Mouse (Mus musculus) ovary, postnatal 36 days (tissue): ENCODE measurements around the gene Mib2.
A peak's percentile ranks its signal among the peaks of the same experiment; 100 is the strongest.
"Not testable (repeated sequence)": the region's sequence is repeated elsewhere in the genome, so short reads cannot be mapped to it uniquely, and the experiment has no call there.

Source experiments
- DNase-seq: peaks from one replicate; pipeline ENCODE4 v3.0.0; 2022; ENCODE audit warnings: low spot score, mixed read lengths

The Mib2 gene

DNA sequence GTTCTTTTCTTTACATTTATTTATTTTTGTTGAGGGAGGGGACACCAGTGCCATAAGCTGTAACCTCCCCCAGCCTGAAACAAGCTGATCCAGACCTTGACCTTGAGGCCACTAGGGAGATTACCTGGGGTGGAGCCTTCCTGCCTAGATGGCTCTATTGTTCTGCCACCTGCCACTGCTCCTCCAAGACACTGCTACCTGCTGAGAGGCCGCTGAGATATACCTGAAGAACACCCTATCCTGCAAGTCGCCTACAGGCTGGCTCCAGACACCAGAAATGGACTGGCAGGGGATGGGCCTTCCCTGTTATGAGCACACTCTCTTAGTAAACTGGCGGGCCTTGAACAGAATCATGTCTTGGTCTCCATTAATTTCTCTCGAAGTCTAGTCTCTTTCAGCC lies 1.2 kb upstream of the Mib2 start:
- not testable (repeated sequence) for DNase-seq

DNA sequence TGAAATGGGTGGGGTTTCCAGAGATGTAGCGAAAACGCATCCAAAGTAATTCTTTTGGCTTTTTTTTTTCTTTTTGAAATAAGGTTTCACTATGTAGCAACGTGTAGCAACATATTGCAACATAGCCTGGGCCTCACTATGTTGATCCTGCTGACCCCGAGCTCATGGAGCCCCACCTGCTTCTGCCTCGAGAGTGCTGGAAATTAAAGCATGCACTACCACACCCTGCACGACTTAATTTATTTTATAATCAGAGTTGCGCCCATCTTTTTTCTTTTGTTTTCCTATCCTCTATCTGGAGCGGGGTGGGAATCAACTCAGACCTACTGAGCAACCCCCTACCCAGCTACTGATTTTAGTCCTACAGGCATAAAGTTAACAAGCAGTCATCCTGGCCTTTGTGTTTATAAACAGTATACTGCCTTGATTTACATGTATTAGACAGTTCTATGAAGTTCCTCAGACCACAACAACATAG lies 639 bp upstream of the Mib2 start:
- DNase-seq: no peak

DNA sequence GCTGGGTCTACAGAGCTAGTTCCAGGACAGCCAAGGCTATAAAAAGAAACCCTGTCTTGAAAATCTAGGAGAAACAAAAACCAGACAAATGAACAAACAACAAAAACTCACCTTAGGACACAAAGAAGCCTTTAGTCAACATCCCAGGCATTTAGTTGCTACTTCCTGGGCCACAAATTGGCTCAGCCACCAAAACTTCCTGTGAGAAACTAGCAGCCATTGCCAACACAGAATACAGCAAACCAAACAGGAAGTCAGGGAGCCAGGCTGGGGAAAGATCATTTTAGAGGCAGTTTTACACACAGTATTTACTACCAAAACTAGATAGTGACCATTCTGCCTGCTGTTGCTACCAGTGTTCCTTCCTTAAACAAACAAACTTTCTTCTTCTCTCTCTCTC lies 2.1 kb downstream of the Mib2 start:
- DNase-seq: no peak

DNA sequence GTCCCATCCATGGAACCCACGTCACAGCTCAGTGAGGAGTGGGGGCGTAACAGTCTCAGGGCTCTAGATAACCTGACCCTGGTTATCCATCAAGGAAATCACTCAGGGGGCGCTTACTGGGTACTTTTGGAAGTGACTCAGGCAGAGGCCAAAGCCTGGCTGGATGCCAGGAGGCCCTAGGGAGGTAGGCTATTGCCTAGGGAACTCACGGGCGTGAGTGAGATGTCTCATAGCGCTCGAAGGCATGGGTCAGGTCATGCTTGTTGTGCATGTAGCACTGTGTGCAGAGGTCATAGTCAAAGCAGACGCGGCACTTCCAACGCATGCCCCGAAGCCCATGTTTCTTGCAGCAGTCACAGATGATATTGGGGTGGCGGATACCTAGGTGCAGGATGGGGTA lies 8.4 kb downstream of the Mib2 start:
- DNase-seq: peak; percentile 61

DNA sequence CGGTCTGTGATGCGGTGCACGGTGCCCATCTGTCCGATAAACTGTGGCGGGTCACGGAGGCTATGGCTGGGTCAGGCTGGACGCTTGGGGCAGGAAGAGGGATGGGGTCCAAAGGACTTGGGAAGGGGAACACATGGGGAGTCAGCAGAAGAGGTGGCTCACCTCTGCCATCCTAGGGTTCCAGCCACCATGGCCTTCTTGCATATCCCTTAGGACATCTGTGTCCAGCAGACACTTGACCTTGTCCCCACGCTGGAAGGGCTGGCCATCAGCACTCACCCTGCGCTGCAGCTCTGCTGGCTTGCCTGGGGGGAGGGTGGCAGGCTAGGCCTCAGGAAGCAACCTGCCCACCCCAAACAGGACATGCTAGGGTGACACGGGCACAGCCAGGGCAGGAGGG lies 10.0 kb downstream of the Mib2 start:
- DNase-seq: no peak

DNA sequence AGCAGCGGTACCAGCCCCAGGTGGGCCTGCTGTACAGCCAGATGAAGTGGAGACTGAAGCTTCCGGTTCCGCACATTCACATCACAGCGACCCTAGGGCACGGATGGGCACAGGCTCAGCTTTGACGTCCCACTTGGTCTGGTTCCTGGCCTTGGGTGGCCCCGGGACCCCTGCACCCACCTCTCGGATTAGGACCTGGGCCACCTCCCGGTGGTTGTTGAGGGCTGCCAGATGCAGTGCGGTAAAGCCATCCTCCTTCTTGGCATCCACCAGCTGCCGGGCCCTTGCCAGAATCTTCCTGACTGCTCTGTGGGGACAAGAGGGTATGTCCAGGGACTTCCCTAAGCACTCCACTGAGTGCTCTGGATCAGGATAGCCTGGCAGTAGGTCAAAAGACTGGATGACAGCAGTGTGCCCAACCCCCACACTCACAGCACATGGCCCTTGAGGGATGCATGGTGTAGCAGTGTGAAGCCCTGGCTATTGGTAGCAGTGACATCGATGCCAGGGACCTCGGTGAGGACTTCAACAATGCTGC lies 12.7 kb downstream of the Mib2 start:
- DNase-seq: no peak

DNA sequence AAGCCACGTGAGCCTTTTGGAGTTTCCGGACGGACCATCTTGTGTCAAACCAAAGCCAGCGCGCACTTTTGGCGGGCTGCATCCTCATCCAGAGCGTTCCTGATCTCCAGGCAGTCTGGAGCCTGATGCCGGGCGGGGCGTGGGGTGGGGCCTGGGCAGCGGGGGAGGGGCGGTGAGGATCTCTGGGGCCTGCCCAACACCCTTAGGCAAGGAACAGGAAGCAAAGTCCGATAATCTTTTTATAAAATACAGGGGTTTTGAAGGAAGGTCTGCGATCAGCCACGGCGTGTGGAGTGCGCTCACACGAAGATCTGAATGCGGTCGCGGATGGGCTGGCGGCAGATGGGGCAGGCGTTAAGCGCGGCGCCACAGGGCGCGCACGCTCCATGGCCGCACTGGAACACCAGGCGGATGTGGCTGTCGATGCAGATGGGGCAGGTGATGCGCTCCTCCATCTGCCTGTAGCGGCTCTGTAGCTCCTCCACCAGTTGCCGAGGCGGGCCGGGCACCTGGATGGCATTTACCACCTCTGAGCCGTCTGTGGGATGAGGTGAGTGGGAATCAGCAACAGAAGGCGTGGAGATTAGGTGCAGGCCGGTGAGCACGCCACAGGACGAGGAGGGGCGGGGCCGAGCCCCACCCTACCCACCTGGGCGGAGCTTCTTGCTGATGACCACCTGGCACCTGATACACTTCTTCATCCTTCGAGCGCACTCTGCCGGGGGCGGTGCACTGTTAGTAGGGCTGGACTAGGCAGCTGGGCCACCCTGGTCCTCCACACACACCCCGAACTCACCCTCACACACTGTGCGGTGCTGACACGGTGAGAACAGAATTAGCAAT lies 14.3 kb downstream of the Mib2 start:
- DNase-seq: no peak

DNA sequence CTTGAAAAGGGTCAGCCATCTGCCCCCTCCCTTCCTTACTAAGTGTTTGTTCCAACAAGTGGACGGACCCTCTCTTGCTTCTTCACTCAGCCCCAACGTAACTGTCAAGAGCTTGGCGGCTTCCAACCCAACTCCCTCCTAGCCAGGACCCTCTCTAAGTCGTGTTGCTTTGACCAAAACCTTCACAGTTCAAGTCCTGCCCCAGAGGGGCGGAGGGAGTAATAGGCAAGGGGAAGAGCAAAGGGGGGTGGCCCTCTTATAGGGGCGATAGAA lies 14.9 kb downstream of the Mib2 start:
- DNase-seq: no peak

DNA sequence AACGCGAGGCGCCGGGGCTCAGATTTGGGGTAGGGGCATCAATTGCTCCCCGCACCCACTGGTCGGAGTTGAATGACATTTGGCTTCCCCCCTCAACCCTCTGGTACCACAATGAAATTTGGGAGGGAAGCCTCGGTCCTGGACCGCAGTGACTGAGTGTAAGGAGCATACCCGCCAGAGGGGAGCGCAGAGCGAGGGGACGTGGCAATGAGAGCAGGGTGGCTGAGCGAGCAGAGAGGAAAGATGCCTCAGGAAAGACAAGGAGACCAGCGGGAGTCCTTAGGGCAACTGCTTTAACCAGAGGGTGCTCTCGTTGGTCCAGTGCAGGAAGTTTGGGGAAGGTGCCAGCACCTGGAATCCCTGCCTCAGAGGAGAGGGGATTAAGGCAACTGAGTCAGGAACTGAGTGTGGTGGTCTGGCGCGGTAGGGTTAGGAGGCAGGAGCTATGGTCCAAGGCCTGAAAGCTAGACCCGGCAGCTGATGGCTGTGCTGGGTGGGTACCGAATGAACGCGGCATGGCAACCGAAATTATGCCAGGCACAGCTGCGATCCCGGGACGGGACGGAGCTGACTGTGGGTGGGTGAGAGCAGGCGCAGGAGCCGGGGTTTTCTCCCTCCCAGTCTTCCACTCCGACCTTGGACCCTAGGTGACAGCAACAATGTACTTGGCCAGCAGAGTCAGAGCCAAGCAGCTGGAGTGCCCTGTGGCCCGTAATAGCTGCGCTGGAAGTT lies 15.4 kb downstream of the Mib2 start:
- no peak for DNase-seq

DNA sequence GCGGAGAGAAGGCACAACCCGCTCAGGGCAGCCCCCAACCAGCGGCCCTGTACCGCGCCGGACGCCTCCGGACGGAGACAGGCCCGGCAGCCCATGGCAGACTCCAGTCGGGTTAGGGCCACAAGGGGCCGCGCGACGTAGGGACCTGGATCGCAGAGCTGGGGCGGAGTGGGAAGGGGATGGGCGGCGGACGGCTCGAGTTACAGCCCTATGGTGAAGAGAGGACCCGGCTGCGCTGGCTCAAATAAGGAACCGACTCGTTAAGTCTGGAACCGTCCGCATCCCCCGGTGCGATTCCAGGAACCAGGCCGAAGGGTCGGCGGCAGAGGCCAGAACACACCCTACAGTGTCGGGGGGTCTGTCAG lies 15.9 kb downstream of the Mib2 start, which contains the start of gene Mmp23:
Gene Mmp23, minus strand, starts transcription at position 299 of the 365 bp plus-strand sequence.
- DNase-seq: peak; percentile 75

DNA sequence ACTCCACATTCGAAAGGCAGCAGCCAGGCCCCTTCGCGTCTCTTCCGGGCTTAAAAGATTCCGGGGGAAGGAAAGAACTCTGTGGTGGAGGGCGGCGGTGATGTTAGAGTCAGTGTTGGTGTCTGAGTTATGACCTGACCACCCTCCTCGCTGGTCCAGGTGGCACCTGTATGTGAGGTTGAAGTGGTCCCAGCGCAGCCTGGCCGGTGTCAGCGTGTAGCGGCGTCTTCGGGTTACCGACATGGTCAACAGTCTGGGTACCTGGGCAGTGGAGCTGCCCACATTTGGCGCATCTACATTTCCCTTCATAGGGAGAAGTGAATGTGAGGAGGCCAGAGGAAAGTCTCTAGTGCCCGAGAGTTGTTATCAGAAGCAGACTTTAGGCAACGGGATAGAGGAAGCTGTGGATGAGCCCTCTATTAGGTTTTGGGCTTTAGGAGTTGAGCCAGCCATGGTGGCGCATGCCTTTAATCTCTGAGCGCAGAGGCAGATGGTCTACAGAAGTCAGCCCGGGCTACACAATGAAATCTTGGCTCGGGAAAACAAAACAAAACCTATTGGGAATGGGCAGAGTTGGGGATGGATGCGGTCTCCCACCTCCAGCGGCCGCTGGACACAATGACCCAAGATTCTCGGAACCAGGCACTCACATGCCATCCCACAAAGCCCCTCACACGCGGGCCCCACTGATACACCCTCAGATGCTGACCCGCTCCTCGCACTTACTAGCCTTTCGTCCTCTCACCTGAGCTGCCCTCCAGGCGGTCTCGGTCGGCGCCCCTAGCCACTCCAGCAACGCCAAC lies 16.5 kb downstream of the Mib2 start:
- no peak for DNase-seq

DNA sequence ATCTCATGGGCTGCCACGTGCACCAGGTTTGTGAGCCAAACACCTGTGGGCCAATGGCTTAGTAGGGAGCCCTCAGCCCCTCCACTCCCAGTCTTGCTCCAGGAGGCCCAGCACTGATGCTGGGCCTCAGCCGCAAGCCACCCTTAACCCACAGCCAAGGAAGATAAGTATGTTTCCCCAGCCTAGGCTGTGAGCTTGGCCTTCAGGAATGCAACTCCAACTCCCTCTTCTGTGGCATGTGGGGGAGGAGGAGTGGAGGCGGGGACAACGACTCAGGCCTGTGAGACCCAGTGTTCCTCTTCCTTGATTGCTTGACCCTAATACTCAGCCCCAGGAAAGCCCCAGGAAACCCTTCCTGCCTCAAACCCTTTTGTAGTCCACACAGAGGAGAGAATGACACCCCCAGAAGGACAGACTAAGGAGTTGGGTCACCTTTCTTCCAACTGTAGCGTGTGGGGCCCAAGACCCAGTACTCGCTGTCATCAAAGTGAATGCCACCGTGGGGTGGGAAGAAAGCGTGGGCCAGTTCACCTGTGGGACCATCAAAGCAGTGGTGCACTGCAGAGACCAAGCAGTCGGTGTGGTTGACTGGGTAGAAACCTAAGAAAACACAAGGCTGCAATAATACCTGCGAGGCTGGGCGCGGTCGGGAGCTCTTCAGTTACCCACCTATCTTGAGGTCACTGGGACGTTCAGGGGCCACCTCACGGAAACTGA lies 17.3 kb downstream of the Mib2 start:
- peak; percentile 74 for DNase-seq

DNA sequence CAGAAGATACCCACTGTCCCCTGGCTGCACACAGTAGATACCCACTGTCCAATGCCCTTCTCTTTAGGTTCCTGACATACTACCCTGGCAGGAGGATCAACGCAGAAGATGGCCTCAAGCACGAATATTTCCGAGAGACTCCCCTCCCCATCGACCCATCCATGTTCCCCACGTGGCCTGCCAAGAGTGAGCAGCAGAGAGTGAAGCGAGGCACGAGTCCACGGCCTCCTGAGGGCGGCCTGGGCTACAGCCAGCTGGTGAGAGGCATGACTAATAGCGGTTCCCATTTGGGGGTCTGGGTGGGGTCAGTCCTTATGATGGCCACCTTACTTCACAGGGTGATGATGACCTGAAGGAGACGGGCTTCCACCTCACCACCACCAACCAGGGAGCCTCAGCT lies 19.6 kb downstream of the Mib2 start:
- no peak for DNase-seq

DNA sequence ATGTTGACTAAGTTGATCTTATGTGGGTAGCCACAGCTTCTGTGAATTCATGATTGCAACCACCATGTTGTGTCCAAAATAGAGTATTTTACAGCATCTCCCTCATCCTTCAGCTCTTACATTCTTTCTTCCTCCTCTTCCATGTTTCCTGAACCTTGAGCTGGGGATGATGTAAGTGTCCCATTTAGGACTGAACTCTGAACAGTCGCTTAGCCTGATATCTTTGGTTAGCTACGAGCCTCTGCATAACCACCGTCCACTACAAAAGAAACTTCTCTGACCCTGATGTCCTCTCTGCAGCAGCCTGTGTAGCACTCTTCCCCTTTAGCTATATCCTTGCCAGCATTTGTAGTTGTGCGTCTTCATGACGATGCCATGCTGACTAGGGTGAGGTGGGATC lies 23.3 kb downstream of the Mib2 start:
- DNase-seq: no peak

DNA sequence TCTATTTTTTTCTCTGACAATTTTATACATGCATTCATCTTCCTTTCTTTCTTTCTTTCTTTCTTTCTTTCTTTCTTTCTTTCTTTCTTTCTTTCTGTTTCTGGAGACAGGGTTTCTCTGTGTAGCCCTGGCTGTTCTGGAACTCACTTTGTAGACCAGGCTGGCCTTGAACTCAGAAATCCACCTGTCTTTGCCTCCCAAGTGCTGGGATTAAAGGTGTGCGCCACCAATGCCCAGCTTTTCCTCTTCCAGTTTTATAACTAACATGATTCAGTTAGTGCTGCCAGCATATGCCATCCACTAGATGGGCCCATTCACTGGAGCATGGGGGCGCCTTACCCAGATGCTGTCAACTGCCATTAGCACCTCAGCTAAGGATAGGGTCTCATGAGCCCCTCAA lies 23.7 kb downstream of the Mib2 start, which contains the start of gene Gm10563:
Gene Gm10563, minus strand, starts transcription at position 101 of the 400 bp plus-strand sequence.
- not testable (repeated sequence) for DNase-seq

DNA sequence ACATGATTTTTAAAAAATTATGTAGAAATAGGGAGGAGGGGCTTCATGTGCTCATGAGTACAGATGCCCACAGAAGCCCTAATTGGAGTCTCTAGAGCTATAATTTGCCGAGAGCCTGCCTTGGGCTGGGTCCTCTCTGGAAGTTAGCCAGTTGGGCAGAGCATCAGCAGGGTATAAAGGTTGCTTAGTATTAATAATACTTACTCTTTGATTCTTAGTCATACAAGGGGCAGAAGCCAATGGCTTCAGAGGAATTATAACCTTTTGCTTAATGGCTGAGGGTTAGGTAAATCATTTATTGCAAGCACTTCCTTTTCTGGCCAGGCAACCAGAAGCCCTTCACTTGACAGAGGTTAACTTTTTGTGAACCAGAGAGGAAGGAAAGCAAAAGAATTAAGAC lies 25.5 kb downstream of the Mib2 start:
- no peak for DNase-seq

DNA sequence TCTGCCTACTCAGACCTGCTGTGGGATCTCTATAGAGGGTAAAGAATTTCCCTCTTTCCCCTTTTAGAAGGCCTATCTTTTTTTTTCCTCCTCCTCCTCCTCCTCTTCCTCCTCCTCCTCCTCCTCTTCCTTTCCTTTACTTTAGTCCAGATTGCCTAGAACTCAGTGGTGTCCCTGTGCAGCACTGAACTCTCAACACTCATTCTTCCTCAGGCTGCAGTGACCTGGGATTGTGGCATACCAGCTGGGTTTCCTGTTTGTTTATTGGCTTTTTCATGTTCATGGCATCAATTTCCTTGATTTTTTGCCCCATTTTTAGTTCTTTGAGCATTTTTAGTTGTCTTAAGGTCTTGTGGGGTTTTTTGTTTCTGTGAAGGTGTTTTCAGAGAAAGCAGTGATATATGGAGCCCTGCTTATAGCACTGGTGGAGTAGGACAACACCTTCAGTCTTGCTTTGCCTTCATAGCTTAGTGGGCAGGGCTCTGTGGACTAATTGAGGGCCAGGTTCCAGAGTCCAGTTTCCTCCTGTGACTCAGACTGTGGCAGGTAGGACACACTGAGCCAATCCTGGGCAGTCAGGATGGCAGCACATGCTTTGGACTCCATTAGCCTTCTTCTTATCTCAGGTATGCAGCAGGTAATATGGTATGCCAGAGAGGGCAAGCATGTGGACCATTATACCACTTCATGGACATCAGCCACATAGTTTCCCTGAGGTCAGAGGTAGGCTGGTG lies 33.1 kb downstream of the Mib2 start:
- DNase-seq: no peak

DNA sequence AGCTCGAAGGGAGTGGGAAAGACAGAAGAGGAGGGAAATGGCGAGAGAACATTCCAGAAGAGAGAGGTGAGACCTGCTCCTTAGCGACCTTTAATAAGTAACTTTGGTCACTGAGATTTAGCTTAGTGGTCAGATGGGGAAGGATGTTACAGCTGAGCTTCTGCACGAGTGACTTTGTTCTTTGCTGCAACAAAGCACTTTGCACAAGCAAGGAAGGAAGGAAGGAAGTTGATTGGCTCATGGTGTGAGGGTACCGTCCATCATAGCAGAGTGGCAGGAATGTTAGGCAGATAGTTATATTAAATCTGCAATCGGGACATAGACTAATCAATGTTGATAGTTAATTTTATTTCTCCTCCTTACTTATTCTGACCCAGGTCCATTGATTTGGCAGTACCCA lies 38.7 kb downstream of the Mib2 start:
- DNase-seq: no peak

DNA sequence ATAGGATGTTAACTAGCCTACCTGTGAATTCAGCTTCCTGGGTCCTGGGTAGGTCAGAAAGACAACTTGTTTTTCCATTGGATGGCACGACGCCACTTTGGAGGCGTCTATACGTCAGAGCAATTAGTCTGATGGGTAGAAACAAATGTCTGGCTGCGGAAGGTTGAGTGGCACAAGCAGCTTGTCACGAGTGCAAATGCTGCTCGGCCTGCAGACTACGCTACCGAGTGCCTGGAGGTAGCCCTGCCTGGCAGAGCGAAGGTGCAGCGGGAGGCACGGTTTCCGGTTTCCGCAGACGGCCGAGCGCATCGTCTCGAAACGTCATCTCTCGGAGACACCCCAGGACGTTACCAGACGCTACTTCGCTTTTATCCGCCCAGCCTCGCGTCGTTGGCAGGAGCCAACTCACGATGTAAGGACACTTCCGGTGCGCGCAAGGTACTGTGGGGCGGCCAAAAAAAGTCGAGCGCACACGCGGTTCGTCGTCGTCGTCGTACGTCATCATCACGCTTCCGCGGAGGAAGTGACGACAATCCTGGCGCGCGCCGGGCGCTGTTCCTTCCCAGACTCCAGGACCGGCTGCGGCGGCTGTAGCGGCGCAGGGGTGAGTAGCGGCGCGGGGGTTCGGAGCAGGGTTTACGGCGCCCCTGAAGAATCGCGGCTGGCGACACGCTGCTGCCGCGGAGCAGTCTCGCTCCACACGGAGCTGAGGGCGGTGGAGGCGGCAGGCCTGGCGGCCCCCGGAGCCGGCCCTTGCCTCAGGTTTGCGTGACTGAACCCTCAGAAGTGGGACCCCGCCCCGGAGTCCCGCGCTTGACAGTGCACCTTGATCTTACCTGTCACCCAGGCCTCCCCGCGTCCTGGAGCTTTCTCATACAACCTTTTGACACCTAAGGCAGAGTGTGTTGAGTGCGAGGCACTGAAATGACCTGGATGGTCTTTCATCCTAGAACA lies 44.4 kb downstream of the Mib2 start, which contains the start of gene Cdk11b:
Gene Cdk11b, plus strand, starts transcription at position 517 of the 954 bp plus-strand sequence.
- peak; percentile 94 for DNase-seq

DNA sequence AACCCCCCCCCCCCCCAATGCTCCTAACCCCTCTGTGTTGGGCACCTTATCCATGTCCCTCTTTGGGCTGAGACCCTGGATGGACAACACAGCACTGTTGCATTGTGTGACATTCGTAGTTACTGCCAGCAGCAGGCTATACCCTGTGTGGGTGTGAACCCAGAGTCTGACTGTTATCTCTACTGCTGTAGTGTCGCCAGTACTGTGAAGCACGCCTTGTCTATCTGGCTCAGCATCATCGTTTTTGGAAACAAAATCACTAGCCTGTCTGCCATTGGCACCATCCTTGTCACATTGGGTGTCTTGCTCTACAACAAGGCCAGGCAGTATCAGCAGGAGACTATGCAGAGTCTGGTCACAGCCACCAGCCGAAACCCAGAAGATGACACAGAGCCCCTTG lies 50.7 kb downstream of the Mib2 start:
- no peak for DNase-seq
